Mouse (Mus musculus): ENCODE measurements around the gene Duoxa2.

DNA sequence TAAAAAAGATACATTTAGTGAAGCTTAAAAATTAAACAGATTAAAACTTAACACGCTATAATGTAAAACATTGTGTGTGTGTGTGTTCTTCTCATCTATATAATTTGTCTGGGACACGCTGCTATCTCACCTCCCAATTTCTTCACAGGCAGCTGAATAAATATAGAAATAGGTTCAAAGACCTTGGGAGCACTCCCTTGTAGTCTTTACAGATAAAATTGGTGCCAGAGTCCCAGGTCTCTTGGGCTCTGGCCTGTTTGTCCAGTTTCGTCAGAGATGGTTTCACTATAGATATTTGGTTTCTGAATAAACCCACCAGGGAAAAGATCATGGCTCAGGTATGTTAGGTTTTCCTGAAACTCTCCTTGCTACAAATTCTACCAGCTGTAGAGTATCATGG is 19.9 kb upstream of the Duoxa2 start:
- TF ChIP-seq CTCF (IDR thresholded peaks at IDR 0.05; ENCODE audit: low read depth) (no peak), EP300 (optimal IDR thresholded peaks at IDR 0.05) (no peak)
